Mouse (Mus musculus) liver, adult 2 months (tissue): ENCODE data around the gene Tmprss11e.

ENCODE experiments used
- CTCF ChIP-seq: fragments of 200-500 bp; IDR thresholded peaks from 2 replicates; pipeline ENCODE4 v1.5.1; 2011; ENCODE audit warnings: low read depth, low read length, control low read depth
- POLR2A ChIP-seq: fragments of 200-500 bp; IDR thresholded peaks from 2 replicates; pipeline ENCODE4 v1.6.1; 2011; ENCODE audit warnings: low read length, control low read depth; ENCODE audit not compliant: insufficient read depth; ENCODE audit errors: extremely low read depth

DNA sequence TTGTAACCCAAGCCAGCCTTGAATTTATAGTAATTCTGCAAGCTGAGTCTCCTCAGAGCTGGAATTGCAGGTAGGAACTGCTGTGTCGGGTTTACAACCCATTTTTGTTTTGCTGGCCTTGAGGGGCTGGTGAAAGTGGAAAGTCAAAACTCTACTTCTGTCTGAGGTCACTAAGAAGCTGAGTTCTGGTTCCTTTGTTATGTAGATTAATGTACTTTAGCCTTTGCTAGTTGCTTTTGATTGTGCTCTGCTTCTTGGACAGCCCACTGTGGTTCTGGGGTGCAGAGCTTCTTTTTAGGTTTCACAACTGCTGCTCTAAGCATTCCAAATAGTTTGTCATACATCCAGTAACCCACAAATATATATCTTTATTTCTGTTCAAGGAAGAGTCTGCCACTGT, 41.2 kb upstream of the Tmprss11e start:
- TF ChIP-seq CTCF (no peak), POLR2A (no peak)
